Mouse (Mus musculus): ENCODE results near the gene Plscr3. TPM values are rescaled to one million over a fixed set of nuclear protein-coding genes. Genes with fewer than 3 reads are reported as not detected.
A peak's percentile ranks its signal among the peaks of the same experiment; 100 is the strongest.

Plscr3 gene
- polyA plus RNA-seq, 1 experiment = 132 TPM

DNA sequence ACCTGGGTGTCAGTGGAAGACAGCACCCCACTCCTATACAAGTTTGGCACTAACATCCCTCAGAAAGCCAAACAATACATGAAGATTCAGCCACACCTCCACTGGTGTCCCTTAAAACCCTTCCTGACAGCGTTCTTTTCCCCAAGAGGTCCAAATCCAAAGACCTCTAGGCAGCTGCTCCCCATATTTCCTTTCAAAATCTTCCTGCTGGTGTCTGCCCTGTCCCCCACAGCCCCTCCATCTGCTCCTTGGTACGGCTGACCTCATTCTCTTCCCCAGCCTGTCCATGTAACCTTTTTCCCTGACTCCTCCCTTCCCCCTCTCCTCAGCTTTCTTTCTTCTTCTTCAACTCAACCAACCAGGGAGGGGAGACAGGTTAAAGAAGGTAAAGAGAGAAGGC is 22.7 kb upstream of the Plscr3 start:
- Histone ChIP-seq H3K36me3 (ENCODE audit: control insufficient read depth, insufficient read depth, low read length) (no peaks in the 10 kb centered on the region), H3K4me1 (replicated peaks; ENCODE audit: control insufficient read depth, insufficient read depth, low read length) (no peaks in the 10 kb centered on the region), H3K27ac (ENCODE audit: control insufficient read depth, insufficient read depth, low read length) (no peak overlapping the region), H3K27me3 (ENCODE audit: control insufficient read depth, insufficient read depth, low read length) (no peaks in the 10 kb centered on the region), H3K4me3 (ENCODE audit: control insufficient read depth, insufficient read depth, low read length) (no peak overlapping the region)
- DNase-seq = no peak
- TF ChIP-seq CTCF (IDR thresholded peaks at IDR 0.05; ENCODE audit: borderline replicate concordance, control insufficient read depth, extremely low read depth, insufficient read depth, low read length, poor library complexity) (no peak), POLR2A (IDR thresholded peaks at IDR 0.05; ENCODE audit: control insufficient read depth, extremely low read depth, insufficient read depth, low read length, poor library complexity) (no peak)
- WGBS = 89% methylated on average over 2 of the region's 2 CpGs

GRCm38 (mm10) chr11:69828832-69829231 is 17.3 kb upstream of the Plscr3 start:
- TF ChIP-seq POLR2A (IDR thresholded peaks at IDR 0.05; ENCODE audit: control insufficient read depth, extremely low read depth, insufficient read depth, low read length, poor library complexity) (no peak), CTCF (IDR thresholded peaks at IDR 0.05; ENCODE audit: borderline replicate concordance, control insufficient read depth, extremely low read depth, insufficient read depth, low read length, poor library complexity) (no peak)
- WGBS = 95% methylated on average over 5 of the region's 5 CpGs
- no peak for DNase-seq
- Histone ChIP-seq H3K4me1 (replicated peaks; ENCODE audit: control insufficient read depth, insufficient read depth, low read length) (peaks cover 5% of the 10 kb centered on the region), H3K27me3 (ENCODE audit: control insufficient read depth, insufficient read depth, low read length) (no peaks in the 10 kb centered on the region), H3K4me3 (ENCODE audit: control insufficient read depth, insufficient read depth, low read length) (no peak overlapping the region), H3K27ac (ENCODE audit: control insufficient read depth, insufficient read depth, low read length) (no peak overlapping the region), H3K36me3 (ENCODE audit: control insufficient read depth, insufficient read depth, low read length) (no peaks in the 10 kb centered on the region)

DNA sequence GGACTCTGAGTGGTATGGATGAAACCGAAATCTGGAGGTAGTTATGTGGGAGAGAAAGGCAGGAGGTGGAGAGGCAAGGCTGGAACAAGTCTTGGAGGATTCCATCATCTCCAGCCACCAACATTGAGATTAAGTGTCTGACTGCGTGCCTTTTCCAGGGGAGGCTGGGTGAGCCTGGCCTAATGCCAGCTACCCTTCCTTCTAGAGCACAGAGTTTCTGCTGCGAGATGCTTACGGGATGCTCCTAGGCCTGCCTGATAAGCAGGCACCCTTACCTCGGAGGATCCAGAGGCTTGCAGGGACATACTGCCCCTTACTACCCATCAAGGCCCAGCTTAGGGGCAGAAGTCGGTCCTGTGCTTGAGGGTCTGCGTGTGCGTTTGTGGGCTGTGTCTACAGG is 12.6 kb upstream of the Plscr3 start:
- no peaks in the 10 kb centered on the region for H3K36me3 ChIP-seq (ENCODE audit: control insufficient read depth, insufficient read depth, low read length)
- 43% methylated on average over 8 of the region's 8 CpGs for WGBS
- H3K27ac ChIP-seq (ENCODE audit: control insufficient read depth, insufficient read depth, low read length) = no peak overlapping the region
- TF ChIP-seq CTCF (IDR thresholded peaks at IDR 0.05; ENCODE audit: borderline replicate concordance, control insufficient read depth, extremely low read depth, insufficient read depth, low read length, poor library complexity) (no peak), POLR2A (IDR thresholded peaks at IDR 0.05; ENCODE audit: control insufficient read depth, extremely low read depth, insufficient read depth, low read length, poor library complexity) (no peak)
- H3K27me3 ChIP-seq (ENCODE audit: control insufficient read depth, insufficient read depth, low read length) = no peaks in the 10 kb centered on the region
- H3K4me1 ChIP-seq (replicated peaks; ENCODE audit: control insufficient read depth, insufficient read depth, low read length) = peaks cover 22% of the 10 kb centered on the region
- DNase-seq = no peak
- H3K4me3 ChIP-seq (ENCODE audit: control insufficient read depth, insufficient read depth, low read length) = peak overlapping the region; percentile 40

GRCm38 (mm10) chr11:69834001-69834549 is 12.1 kb upstream of the Plscr3 start:
- Histone ChIP-seq H3K4me3 (ENCODE audit: control insufficient read depth, insufficient read depth, low read length) (peak overlapping the region; percentile 40), H3K36me3 (ENCODE audit: control insufficient read depth, insufficient read depth, low read length) (no peaks in the 10 kb centered on the region), H3K27ac (ENCODE audit: control insufficient read depth, insufficient read depth, low read length) (no peak overlapping the region), H3K4me1 (replicated peaks; ENCODE audit: control insufficient read depth, insufficient read depth, low read length) (peaks cover 26% of the 10 kb centered on the region), H3K27me3 (ENCODE audit: control insufficient read depth, insufficient read depth, low read length) (no peaks in the 10 kb centered on the region)
- peak; percentile 60 for DNase-seq
- WGBS = 4% methylated on average over 46 of the region's 48 CpGs
- TF ChIP-seq POLR2A (IDR thresholded peaks at IDR 0.05; ENCODE audit: control insufficient read depth, extremely low read depth, insufficient read depth, low read length, poor library complexity) (0 out of 2 replicates have a peak, but pooled peaks have one; percentile 23), CTCF (IDR thresholded peaks at IDR 0.05; ENCODE audit: borderline replicate concordance, control insufficient read depth, extremely low read depth, insufficient read depth, low read length, poor library complexity) (no peak)

DNA sequence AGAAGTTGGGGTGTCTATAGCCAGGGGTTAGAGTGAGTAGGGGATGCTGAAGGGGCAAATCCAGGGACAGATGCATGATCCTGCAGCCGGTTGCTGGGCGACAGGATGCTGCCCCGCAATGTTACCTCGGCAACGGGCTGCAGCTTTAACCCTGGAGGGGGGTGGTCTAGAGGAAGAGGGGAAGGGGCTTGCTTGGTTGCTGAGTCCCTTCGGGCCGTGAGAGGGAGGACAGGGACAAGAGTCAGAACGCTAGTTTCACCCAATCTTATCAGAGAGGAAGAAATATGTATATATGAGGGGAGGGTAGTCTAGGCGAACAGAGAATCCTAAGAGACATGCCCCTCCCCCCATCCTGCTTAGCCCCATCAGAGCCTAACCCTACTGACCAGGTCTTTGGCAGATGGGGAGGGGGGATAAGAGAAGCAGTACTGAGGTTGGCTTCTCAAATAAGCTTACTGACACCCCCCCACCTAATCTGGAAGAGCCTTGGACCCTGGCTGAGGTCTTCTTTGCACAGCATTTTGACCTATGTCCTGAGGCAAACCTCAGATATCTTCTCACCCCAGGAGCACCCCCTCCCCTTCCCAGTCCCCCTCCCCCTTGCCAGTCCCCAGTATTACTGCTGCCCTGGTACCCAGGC is 10.7 kb upstream of the Plscr3 start:
- DNase-seq = no peak
- TF ChIP-seq CTCF (IDR thresholded peaks at IDR 0.05; ENCODE audit: borderline replicate concordance, control insufficient read depth, extremely low read depth, insufficient read depth, low read length, poor library complexity) (no peak), POLR2A (IDR thresholded peaks at IDR 0.05; ENCODE audit: control insufficient read depth, extremely low read depth, insufficient read depth, low read length, poor library complexity) (no peak)
- Histone ChIP-seq H3K4me3 (ENCODE audit: control insufficient read depth, insufficient read depth, low read length) (no peak overlapping the region), H3K27me3 (ENCODE audit: control insufficient read depth, insufficient read depth, low read length) (no peaks in the 10 kb centered on the region), H3K4me1 (replicated peaks; ENCODE audit: control insufficient read depth, insufficient read depth, low read length) (peaks cover 28% of the 10 kb centered on the region), H3K27ac (ENCODE audit: control insufficient read depth, insufficient read depth, low read length) (no peak overlapping the region), H3K36me3 (ENCODE audit: control insufficient read depth, insufficient read depth, low read length) (no peaks in the 10 kb centered on the region)
- WGBS = 88% methylated on average over 9 of the region's 9 CpGs

GRCm38 (mm10) chr11:69835966-69836335 is 10.2 kb upstream of the Plscr3 start:
- Histone ChIP-seq H3K27ac (ENCODE audit: control insufficient read depth, insufficient read depth, low read length) (no peak overlapping the region), H3K4me3 (ENCODE audit: control insufficient read depth, insufficient read depth, low read length) (no peak overlapping the region), H3K36me3 (ENCODE audit: control insufficient read depth, insufficient read depth, low read length) (no peaks in the 10 kb centered on the region), H3K27me3 (ENCODE audit: control insufficient read depth, insufficient read depth, low read length) (no peaks in the 10 kb centered on the region), H3K4me1 (replicated peaks; ENCODE audit: control insufficient read depth, insufficient read depth, low read length) (peaks cover 28% of the 10 kb centered on the region)
- no peak for DNase-seq
- TF ChIP-seq POLR2A (IDR thresholded peaks at IDR 0.05; ENCODE audit: control insufficient read depth, extremely low read depth, insufficient read depth, low read length, poor library complexity) = no peak
- no peak for TF ChIP-seq CTCF (IDR thresholded peaks at IDR 0.05; ENCODE audit: borderline replicate concordance, control insufficient read depth, extremely low read depth, insufficient read depth, low read length, poor library complexity)
- 60% methylated on average over 4 of the region's 4 CpGs for WGBS

Measured in thymus, adult 2 months (tissue).